Mouse (Mus musculus) kidney, postnatal 10 days (tissue): ENCODE results near the gene Cct4.

Experiments used
- DNase-seq: peaks from one replicate; pipeline ENCODE4 v3.0.0; 2021; ENCODE audit warnings: mixed read lengths

Cct4 gene

GRCm38 (mm10) chr11:22990393-22991126, at the start of gene Cct4:
TSS of gene Cct4 (plus strand) at chr11:22990519.
- DNase-seq = peak; percentile 97

- DNase-seq = no peak
Observed at GRCm38 (mm10) chr11:22949101-22949500, 41.2 kb upstream of the Cct4 start.

- DNase-seq = no peak
Observed at GRCm38 (mm10) chr11:22950131-22950530, 40.2 kb upstream of the Cct4 start.

GRCm38 (mm10) chr11:22952668-22953067, 37.7 kb upstream of the Cct4 start:
- DNase-seq = no peak

GRCm38 (mm10) chr11:22956346-22956745, 34.0 kb upstream of the Cct4 start:
- no peak for DNase-seq

- peak; percentile 84 for DNase-seq
Observed at GRCm38 (mm10) chr11:22956830-22957229, 33.5 kb upstream of the Cct4 start.

- no peak for DNase-seq
Observed at GRCm38 (mm10) chr11:22957791-22958374, 32.4 kb upstream of the Cct4 start.

- DNase-seq = no peak
Observed at GRCm38 (mm10) chr11:22962101-22962500, 28.2 kb upstream of the Cct4 start.

GRCm38 (mm10) chr11:22964401-22964800, 25.9 kb upstream of the Cct4 start:
- no peak for DNase-seq

- peak; percentile 29 for DNase-seq
Observed at GRCm38 (mm10) chr11:22965503-22965902, 24.8 kb upstream of the Cct4 start.

GRCm38 (mm10) chr11:22969486-22969885, 20.8 kb upstream of the Cct4 start:
- no peak for DNase-seq

GRCm38 (mm10) chr11:22970546-22970945, 19.8 kb upstream of the Cct4 start:
- DNase-seq = no peak

GRCm38 (mm10) chr11:22971835-22972709, 18.2 kb upstream of the Cct4 start, which contains the start of gene Zrsr1:
TSS of gene Zrsr1 (plus strand) at chr11:22972005.
- DNase-seq = peak; percentile 76

GRCm38 (mm10) chr11:22972746-22973526, 17.4 kb upstream of the Cct4 start:
- peak; percentile 88 for DNase-seq

GRCm38 (mm10) chr11:22973599-22973998, 16.7 kb upstream of the Cct4 start:
- DNase-seq = no peak

- no peak for DNase-seq
Observed at GRCm38 (mm10) chr11:22978215-22978614, 12.1 kb upstream of the Cct4 start.

GRCm38 (mm10) chr11:22978711-22979110, 11.6 kb upstream of the Cct4 start:
- DNase-seq = no peak

- no peak for DNase-seq
Observed at GRCm38 (mm10) chr11:22979221-22979620, 11.1 kb upstream of the Cct4 start.

- no peak for DNase-seq
Observed at GRCm38 (mm10) chr11:22981041-22981440, 9.3 kb upstream of the Cct4 start.

- peak; percentile 38 for DNase-seq
Observed at GRCm38 (mm10) chr11:22981543-22981950, 8.8 kb upstream of the Cct4 start.

- peak; percentile 99 for DNase-seq
Observed at GRCm38 (mm10) chr11:22981984-22982757, 8.1 kb upstream of the Cct4 start, which contains the start of the genes Gm28048 and Commd1. TSS of gene Gm28048 (minus strand) at chr11:22982090. TSS of gene Commd1 (minus strand) at chr11:22982382.

- DNase-seq = no peak
Observed at GRCm38 (mm10) chr11:22982846-22983245, 7.5 kb upstream of the Cct4 start.
